Mouse (Mus musculus) adipocyte (in vitro differentiated cells): Measurements from ENCODE around the gene Padi3.
A peak's percentile ranks its signal among the peaks of the same experiment; 100 is the strongest.

Experiments used
- DNase-seq: peaks from one replicate; pipeline ENCODE4 v3.0.0-alpha.2; 2016; ENCODE audit warnings: low spot score

Padi3 gene

DNA sequence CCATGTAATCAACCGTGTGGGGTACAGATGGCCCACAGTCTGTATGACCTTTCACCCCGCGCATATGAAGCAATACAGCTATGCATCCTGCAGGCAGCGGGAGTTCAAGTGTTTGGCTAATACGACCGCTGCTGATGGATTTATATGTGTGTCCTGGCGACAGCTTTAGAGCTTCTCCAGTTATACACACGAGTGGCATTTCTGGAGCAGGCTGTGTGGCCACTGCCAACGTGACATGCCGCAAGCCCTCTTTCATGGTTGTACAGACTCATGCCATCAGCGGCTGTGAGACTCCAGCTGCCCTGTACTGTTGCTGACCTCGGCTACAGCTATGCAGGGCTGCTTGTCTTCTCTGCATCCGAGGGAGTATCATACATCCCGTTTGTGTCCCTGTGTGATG lies 29.9 kb downstream of the Padi3 start:
- no peak for DNase-seq

- no peak for DNase-seq
These were observed 30.5 kb downstream of the Padi3 start for GRCm38 (mm10) chr4:140779803-140780397.

DNA sequence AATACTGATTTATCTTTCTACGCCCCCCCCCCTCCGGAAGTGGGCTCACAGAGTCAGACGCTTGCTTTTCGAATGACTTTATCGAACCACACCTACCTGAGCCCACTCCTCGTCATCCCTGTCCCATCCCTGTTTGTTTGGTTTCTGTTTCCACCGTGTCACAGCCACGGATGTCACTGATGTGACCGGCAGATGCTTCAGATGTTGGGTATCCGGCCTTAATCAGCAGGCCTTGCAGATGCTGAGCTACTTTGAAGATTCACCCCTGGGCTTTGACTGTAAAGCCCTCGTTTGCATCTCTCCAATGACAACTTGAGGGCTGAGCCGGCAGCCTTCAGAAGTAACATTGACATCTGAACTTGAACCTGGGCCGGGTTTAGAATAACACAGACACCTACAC lies 33.8 kb downstream of the Padi3 start:
- DNase-seq = no peak

DNA sequence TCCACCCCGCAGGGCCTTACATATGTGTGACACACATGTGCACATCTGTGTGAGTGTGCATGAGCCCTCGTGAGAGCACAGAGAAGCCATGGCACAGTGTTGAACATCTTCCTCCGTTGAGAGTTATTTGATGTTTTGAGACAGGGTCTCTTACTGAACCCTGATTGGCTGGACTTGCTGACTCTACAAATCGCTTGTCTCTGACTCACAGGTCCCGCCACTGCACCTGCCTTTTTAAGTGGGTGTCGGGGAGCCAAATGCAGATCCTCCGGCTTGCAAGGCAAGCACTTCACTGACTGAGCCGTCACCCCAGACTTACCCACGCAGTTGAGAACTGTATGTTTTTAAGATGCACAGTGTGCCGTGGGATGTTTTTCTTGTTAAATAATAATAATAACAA lies 34.6 kb downstream of the Padi3 start:
- no peak for DNase-seq

- DNase-seq = no peak
These were observed 35.6 kb downstream of the Padi3 start for GRCm38 (mm10) chr4:140774893-140775292.

DNA sequence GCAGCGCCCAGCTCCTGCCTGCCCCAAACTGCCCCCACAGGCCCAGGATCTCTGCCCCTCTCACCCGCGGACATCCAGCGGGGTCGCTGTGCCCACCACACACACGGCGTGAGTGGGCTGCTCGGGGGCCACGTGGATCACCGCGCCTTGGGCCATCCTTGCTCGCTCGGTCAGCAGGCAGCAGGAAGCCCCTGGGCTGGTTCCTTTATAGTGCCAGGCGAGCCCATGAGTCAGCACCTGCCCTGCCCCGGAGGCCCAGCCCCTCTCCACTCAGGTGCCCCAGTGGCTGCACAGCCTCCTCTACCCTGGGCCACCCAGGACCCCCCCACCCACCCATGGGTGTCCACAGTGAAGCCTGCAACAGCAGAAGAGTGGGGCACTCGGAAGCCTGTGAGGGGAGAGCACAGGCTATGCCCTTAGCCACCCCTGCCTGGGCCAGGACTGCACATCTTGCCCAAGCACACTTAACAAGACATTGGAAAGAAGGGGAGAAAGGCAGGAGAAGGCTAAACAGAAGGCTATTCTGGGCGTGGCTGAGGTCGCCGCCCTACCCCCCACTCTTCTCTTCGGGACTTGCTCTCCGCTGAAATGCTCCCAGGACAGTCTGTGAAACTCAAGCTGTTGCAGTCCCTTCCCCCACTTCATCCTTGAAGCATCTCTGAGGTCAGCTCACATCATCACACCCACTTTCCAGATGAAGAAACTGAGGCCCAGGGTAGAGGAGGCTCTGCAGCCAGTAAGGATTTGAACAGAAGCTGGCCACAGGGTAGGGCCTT lies 36.2 kb downstream of the Padi3 start, which contains the start of gene Padi4:
TSS of gene Padi4 (minus strand) at position 212 of the 776 bp plus-strand sequence.
- DNase-seq = no peak

GRCm38 (mm10) chr4:140771091-140771490 lies 39.4 kb downstream of the Padi3 start:
- DNase-seq = no peak

DNA sequence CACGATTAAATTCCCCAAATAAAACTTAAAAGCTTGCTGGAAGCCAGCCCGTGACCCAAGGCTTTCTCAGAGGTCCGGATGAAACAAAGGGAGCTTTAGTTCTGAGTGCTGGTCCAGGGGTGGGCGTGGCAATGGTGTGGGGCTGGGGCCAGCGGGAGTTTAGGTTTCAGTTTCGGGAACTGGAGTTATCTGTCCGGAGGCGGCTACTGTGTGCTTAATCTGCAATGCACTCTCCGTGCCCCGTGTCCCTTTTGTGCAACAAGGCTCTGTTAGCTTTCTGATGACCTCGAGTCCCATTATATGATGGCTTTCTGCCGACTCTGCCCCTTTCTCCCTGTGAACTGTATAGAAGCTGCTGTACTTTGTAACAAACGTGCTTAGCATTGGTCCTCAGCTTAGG lies 40.0 kb downstream of the Padi3 start:
- peak; percentile 5 for DNase-seq

DNA sequence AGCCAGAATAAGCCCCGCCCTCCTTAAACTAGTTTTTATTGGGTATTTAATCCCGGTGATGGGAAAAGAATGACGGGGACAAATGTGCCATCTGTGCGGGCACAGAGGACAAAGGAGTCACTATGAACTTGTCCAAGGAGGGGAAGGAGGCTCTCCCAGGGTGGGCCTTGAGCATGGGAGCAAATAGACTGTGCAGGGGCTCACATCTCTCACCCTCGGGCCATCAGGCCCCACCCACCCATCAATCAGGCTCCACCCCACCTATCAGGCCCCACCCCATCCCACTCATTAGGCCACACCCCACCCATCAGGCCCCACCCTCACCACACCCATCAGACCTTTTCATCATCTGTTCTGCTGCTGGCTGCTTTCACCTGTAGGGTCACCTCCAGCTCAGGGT lies 41.5 kb downstream of the Padi3 start:
- no peak for DNase-seq

DNA sequence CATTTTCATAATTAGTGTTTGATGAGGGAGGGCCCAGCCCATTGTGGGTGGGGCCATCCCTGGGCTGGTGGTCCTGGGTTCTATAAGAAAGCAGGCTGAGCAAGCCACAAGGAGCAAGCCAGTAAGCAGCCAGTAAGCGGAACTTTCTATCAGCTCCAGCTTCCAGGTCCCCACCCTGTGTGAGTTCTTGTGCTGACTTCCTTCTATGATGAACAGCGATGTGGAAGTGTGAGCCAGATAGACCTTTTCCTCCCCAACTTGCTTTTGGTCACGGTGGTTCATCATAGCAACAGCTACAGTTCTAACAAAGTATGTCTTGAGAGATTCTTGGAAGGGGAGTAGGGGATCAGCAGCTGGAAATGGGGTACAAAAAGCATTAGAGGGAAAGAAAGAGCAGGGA lies 44.5 kb downstream of the Padi3 start:
- no peak for DNase-seq

DNA sequence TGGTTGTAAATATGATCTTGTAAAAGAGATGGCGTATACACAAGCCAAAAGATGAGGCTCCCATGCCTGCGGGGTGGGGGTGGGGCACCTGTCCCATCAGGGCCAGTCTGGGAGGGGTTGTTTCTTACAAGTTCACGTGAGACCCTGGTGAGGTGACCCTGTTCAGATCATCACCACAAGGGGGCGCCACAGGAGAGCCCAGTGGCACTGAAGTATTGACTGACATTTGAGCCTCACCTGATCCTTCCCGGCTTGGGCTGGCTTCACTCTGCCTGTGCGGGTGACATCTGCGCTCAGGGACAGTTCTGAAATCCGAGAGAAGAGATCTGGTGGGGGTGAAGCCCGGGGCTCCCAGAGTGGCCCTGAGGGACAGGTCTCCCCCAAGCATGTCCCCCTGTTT lies 47.3 kb downstream of the Padi3 start:
- DNase-seq = peak; percentile 20

DNA sequence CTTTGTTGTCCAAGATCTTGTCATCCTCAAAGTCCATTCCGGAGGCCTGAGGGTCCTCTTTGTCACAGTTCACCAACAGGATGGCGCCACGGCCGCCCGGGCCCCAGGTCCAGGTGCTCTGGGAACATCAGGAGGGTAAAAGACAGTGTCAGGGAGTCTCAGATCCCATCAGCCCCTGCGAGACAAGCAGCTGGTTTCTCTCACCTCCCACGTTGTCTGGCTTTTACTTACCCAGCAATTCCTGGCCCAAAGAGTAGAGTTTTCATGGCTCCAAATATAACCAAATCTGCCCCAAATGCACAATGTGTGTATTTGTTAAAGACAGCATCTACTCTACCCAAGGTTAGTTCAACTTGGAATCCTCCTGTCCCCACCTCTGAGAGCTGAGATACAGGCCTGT lies 48.8 kb downstream of the Padi3 start:
- DNase-seq = no peak

GRCm38 (mm10) chr4:140755811-140756210 lies 54.6 kb downstream of the Padi3 start:
- no peak for DNase-seq

- DNase-seq = no peak
These were observed 57.1 kb downstream of the Padi3 start for GRCm38 (mm10) chr4:140753366-140753765.

- DNase-seq = no peak
These were observed 60.1 kb downstream of the Padi3 start for GRCm38 (mm10) chr4:140750328-140750727.

DNA sequence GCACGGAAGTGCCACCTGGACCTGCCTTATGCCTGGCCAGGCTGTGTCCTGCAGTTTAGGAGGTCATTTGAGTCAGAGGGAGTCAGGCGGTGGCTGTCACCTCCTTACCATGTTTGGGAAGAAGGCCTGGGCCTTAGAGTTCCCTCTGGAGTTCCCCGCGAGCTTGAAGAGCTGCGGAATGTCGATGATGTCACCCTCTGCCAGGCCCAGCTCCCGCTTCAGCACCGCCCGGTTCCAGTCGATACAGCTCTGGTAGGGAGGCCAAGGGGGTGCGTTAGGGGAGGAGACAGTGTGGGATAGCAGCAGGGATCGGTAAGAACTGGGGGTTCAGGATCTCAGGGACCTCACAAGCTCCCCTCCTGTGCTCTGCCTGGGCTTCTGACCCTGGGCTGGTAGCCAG lies 62.5 kb downstream of the Padi3 start:
- DNase-seq = no peak

- DNase-seq = peak; percentile 18
These were observed 65.8 kb downstream of the Padi3 start for GRCm38 (mm10) chr4:140744654-140745053.

- no peak for DNase-seq
These were observed 67.4 kb downstream of the Padi3 start for GRCm38 (mm10) chr4:140743086-140743485.

DNA sequence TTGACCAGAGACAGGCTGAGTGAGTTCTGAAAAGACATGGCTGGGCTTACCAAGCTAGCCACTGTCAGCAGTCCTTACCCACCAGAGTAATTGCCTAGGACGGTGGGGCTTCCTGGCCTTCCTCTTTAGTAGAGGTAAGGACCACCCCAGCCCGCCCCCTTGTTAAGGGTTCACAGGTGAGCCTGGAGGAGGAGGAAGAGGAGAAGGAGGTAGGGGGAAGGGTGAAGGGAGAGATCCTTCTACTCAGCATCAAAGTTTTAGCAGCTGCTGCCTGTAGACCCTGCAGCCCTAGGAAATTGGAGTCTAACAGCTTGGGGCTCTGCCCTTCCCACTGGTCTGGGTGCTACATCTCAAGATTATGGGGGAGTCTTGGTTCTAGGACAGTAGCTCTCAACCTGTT lies 67.9 kb downstream of the Padi3 start, which contains the start of gene Padi6:
TSS of gene Padi6 (minus strand) at position 101 of the 400 bp plus-strand sequence.
- DNase-seq = no peak

DNA sequence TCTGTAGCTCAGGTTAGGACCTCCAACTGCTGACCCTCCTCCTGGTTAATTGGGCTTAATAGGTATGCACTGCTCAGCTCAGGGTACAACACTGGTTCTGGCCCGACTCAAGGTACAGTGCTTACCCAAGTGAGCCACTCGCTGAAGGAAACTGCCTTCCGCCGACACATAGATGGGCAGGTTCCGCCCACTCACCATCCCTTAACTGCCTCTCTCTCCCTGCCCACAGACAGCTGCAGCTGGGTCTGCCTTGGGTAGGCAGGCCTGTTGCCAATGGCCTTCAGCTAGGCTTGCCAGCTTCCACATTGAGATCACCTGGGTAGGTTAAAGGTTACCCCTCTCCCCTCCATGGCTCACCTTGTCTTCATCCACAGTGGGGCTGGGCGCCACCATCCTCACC lies 69.0 kb downstream of the Padi3 start:
- no peak for DNase-seq

GRCm38 (mm10) chr4:140740655-140741054 lies 69.8 kb downstream of the Padi3 start:
- no peak for DNase-seq
